Mouse (Mus musculus): ENCODE data around the gene Clstn3. TPM values are rescaled to one million over a fixed set of nuclear protein-coding genes. Genes with fewer than 3 reads are reported as not detected.

The Clstn3 gene
- total and polyA plus RNA-seq, 3 experiments: 17.7 to 126 (median 21.4) TPM

- in situ Hi-C loops (cut with MboI; ENCODE audit: low pct_ligation_motif_present, low pct_unique_long_range_greater_than_20kb, low sequenced_read_pairs): loop anchor here (10.0 kb wide), 1 partner anchor 70 kb away; the partner anchor contains the start of gene C1s1
- no peaks in the 10 kb centered on the region for H3K9me3 ChIP-seq (replicated peaks; ENCODE audit: low read length)
- dilution Hi-C loops (cut with MboI; ENCODE audit: extremely low pct_ligation_motif_present, extremely low pct_unique_long_range_greater_than_20kb, low sequenced_read_pairs): no loop called here
- H3K4me2 ChIP-seq (ENCODE audit: insufficient read depth, low read depth, poor library complexity, severe bottlenecking): peak overlapping the region; percentile 79
- peaks cover 15 to 38% of the 10 kb centered on the region in 2 experiments for H3K4me1 ChIP-seq (ENCODE audit: control insufficient read depth in 1 of 2, insufficient read depth in 2 of 2)
- DNase-seq (ENCODE audit: extremely low read depth): peak; percentile 85
- peaks cover 43% of the 10 kb centered on the region for H3K27me3 ChIP-seq (replicated peaks)
- peaks cover 4% of the 10 kb centered on the region; the same call in 1 of the 2 replicates for H3K79me2 ChIP-seq (replicated peaks; ENCODE audit: control insufficient read depth, extremely low read depth, insufficient read depth, poor library complexity, severe bottlenecking)
- H3K4me3 ChIP-seq (replicated peaks in 1 of 3; ENCODE audit: low read depth in 2 of 3, low read length in 2 of 3, poor library complexity in 1 of 3): peak overlapping the region; percentile 69 to 92 (median 82)
- peak overlapping the region; percentile 74 for H3K27ac ChIP-seq (ENCODE audit: insufficient read depth, low read depth)
- TF ChIP-seq IRF4 (IDR thresholded peaks at IDR 0.05; ENCODE audit: low read depth, low read length): no peak
- TF ChIP-seq UBTF (IDR thresholded peaks at IDR 0.05; ENCODE audit: low read depth, low read length): no peak
- TF ChIP-seq ZKSCAN1 (IDR thresholded peaks at IDR 0.05; ENCODE audit: borderline replicate concordance, low read depth, low read length): no peak
- TF ChIP-seq SIN3A (IDR thresholded peaks at IDR 0.05; ENCODE audit: low read length): no peak
- TF ChIP-seq POLR2A (IDR thresholded peaks at IDR 0.05; ENCODE audit: low read depth, low read length): peak; percentile 94
- TF ChIP-seq ETS1 (conservative IDR thresholded peaks at IDR 0.05; ENCODE audit: low read depth, low read length): no peak
- TF ChIP-seq CTCF (conservative IDR thresholded peaks at IDR 0.05 in 1 of 2, IDR thresholded peaks at IDR 0.05 in 1 of 2; ENCODE audit: low read depth in 2 of 2, low read length in 2 of 2): no peak
- no peak for TF ChIP-seq JUND (conservative IDR thresholded peaks at IDR 0.05; ENCODE audit: low read depth, low read length)
- TF ChIP-seq KAT2A (IDR thresholded peaks at IDR 0.05; ENCODE audit: insufficient replicate concordance, low read length): peak; percentile 56; the same call in 1 of the 2 replicates
- peak; percentile 83 for TF ChIP-seq ZMIZ1 (IDR thresholded peaks at IDR 0.05; ENCODE audit: low read depth, low read length)
- no peak for TF ChIP-seq GABPA (IDR thresholded peaks at IDR 0.05; ENCODE audit: insufficient replicate concordance, low read depth, low read length)
- no peak for TF ChIP-seq ZNF384 (IDR thresholded peaks at IDR 0.05; ENCODE audit: low read depth, low read length)
- TF ChIP-seq POLR2AphosphoS2 (IDR thresholded peaks at IDR 0.05; ENCODE audit: low read depth, low read length): peak; percentile 91; the same call in 1 of the 2 replicates
- TF ChIP-seq EP300 (IDR thresholded peaks at IDR 0.05; ENCODE audit: low read length): no peak
- TF ChIP-seq NELFE (IDR thresholded peaks at IDR 0.05; ENCODE audit: low read depth, low read length): peak; percentile 92
- no peak for TF ChIP-seq NRF1 (IDR thresholded peaks at IDR 0.05; ENCODE audit: low read depth, low read length)
- TF ChIP-seq E2F4 (IDR thresholded peaks at IDR 0.05; ENCODE audit: insufficient replicate concordance, low read depth, low read length): peak; percentile 89; the same call in 1 of the 2 replicates
- TF ChIP-seq ELF1 (IDR thresholded peaks at IDR 0.05; ENCODE audit: low read depth, low read length): peak; percentile 84
- TF ChIP-seq PAX5 (IDR thresholded peaks at IDR 0.05; ENCODE audit: low read length): no peak
- TF ChIP-seq TCF12 (IDR thresholded peaks at IDR 0.05; ENCODE audit: low read depth, low read length): peak; percentile 65; the same call in 1 of the 2 replicates
- TF ChIP-seq CHD1 (IDR thresholded peaks at IDR 0.05; ENCODE audit: low read depth, low read length): no peak
- no peak for TF ChIP-seq RCOR1 (conservative IDR thresholded peaks at IDR 0.05; ENCODE audit: low read depth, low read length)
- TF ChIP-seq BHLHE40 (IDR thresholded peaks at IDR 0.05; ENCODE audit: low read depth, low read length): no peak
- TF ChIP-seq MXI1 (IDR thresholded peaks at IDR 0.05; ENCODE audit: low read depth, low read length): no peak
- TF ChIP-seq JUN (IDR thresholded peaks at IDR 0.05; ENCODE audit: insufficient read depth, low read depth, low read length): no peak
- peak; percentile 75 for TF ChIP-seq HCFC1 (IDR thresholded peaks at IDR 0.05; ENCODE audit: low read depth, low read length)
- TF ChIP-seq CHD2 (IDR thresholded peaks at IDR 0.05; ENCODE audit: low read length): no peak
- TF ChIP-seq MYC (IDR thresholded peaks at IDR 0.05; ENCODE audit: low read depth, low read length): peak; percentile 85
- no peak; the same call in 1 of the 2 replicates for TF ChIP-seq MEF2A (IDR thresholded peaks at IDR 0.05; ENCODE audit: borderline replicate concordance, low read depth, low read length)
- TF ChIP-seq USF2 (conservative IDR thresholded peaks at IDR 0.05; ENCODE audit: low read depth, low read length): no peak
- TF ChIP-seq SMC3 (IDR thresholded peaks at IDR 0.05; ENCODE audit: low read depth, low read length): no peak
- TF ChIP-seq MAZ (IDR thresholded peaks at IDR 0.05; ENCODE audit: low read depth, low read length): no peak
- no peak for TF ChIP-seq USF1 (IDR thresholded peaks at IDR 0.05; ENCODE audit: low read depth, low read length)
- TF ChIP-seq ZC3H11A (IDR thresholded peaks at IDR 0.05; ENCODE audit: low read depth, low read length): no peak
- TF ChIP-seq RAD21 (IDR thresholded peaks at IDR 0.05; ENCODE audit: low read depth, low read length): no peak
- TF ChIP-seq MAFK (IDR thresholded peaks at IDR 0.05; ENCODE audit: insufficient replicate concordance, low read length): no peak
- peak; percentile 98 for TF ChIP-seq TBP (conservative IDR thresholded peaks at IDR 0.05; ENCODE audit: low read depth, low read length)
- TF ChIP-seq MAX (IDR thresholded peaks at IDR 0.05; ENCODE audit: low read length): no peak; the same call in none of the 2 replicates
- peak overlapping the region; percentile 87 for H3K9ac ChIP-seq (ENCODE audit: insufficient read depth, low read depth)
- H3K36me3 ChIP-seq (replicated peaks in 1 of 2; ENCODE audit: control insufficient read depth in 1 of 2, insufficient read depth in 1 of 2, low read length in 1 of 2): no peaks in the 10 kb centered on the region
These were observed 10.0 kb upstream of the Clstn3 start for GRCm38 (mm10) chr6:124474621-124475020.

Data from CH12.LX (cell line).